Mouse (Mus musculus) C2C12 (cell line): ENCODE results near the gene Myd88. TPM values are rescaled to one million over a fixed set of nuclear protein-coding genes. Genes with fewer than 3 reads are reported as not detected.

ENCODE experiments used
- H3K27me3 ChIP-seq: one replicate; pipeline ENCODE4 v1.6.1; 2011; ENCODE audit not compliant: control insufficient read depth, insufficient read depth, insufficient read length
- H3K36me3 ChIP-seq: one replicate; pipeline ENCODE4 v1.6.1; 2011; ENCODE audit not compliant: control insufficient read depth, insufficient read depth
- H3K4me3 ChIP-seq: one replicate; pipeline ENCODE4 v1.5.1; 2011; ENCODE audit warnings: mild to moderate bottlenecking, control low read depth; ENCODE audit not compliant: poor library complexity, insufficient read depth, severe bottlenecking
- H3K79me2 ChIP-seq: one replicate; pipeline ENCODE4 v1.6.1; 2011; ENCODE audit not compliant: control insufficient read depth, insufficient read depth
- H3K79me3 ChIP-seq: one replicate; pipeline ENCODE4 v1.6.1; 2011; ENCODE audit warnings: low read depth, control low read depth
- H3ac ChIP-seq: one replicate; pipeline ENCODE3; 2011; ENCODE audit warnings: low read depth; ENCODE audit not compliant: control insufficient read depth, insufficient read length
- CEBPB ChIP-seq: IDR thresholded peaks from one replicate; pipeline ENCODE4 v1.6.1; 2011; ENCODE audit warnings: low read depth, mild to moderate bottlenecking, control low read depth, moderate library complexity
- CTCF ChIP-seq: IDR thresholded peaks from one replicate; pipeline ENCODE4 v1.5.1; 2011; ENCODE audit not compliant: control insufficient read depth, insufficient read depth, insufficient read length
- FOSL1 ChIP-seq: IDR thresholded peaks from one replicate; pipeline ENCODE4 v1.8.0; 2011; ENCODE audit warnings: mild to moderate bottlenecking, low read length; ENCODE audit not compliant: poor library complexity, insufficient read depth, severe bottlenecking
- MAX ChIP-seq: IDR thresholded peaks from one replicate; pipeline ENCODE4 v1.6.1; 2011; ENCODE audit warnings: mild to moderate bottlenecking, control low read depth
- MYOD1 ChIP-seq: IDR thresholded peaks from one replicate; pipeline ENCODE4 v1.6.1; 2011; ENCODE audit warnings: low read depth; ENCODE audit not compliant: control insufficient read depth, insufficient read length
- MYOG ChIP-seq: IDR thresholded peaks from one replicate; pipeline ENCODE4 v1.6.1; 2011; ENCODE audit not compliant: control insufficient read depth, insufficient read length; ENCODE audit errors: extremely low read depth
- USF1 ChIP-seq: IDR thresholded peaks from one replicate; pipeline ENCODE4 v1.6.1; 2011; ENCODE audit warnings: low read depth, mild to moderate bottlenecking, control low read depth, moderate library complexity
- polyA plus RNA-seq: library from polyadenylated mRNA; unstranded; fragments of >200 nt; fragmentation: generic; extraction: Trizol; gene quantifications from one replicate; pipeline ENCODE4 v1.2.1, GENCODE M21; 2012; ENCODE audit warnings: missing spikeins

Myd88 gene
- polyA plus RNA-seq, 1 experiment: 19.5 TPM

DNA sequence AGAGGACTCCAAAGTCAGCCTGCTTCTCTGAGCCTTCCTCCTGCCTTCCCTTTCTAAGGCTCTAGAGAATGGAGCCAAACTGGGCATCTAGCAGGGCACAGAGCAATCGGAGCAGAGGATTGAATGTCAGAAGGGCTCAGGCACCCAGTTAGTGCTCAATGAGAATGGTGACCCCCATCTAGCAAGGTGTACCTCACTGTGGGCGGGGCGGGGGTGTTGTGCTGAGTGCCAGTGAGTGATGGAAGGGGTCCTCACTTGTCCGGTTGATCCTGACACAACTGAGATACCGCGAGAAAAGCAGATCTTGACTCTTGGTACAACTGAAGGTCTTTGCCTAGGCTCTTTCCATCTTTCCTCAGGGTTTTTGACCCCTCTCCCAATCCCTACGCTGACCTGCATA is 2.1 kb downstream of the Myd88 start:
- peaks cover 7% of the 10 kb centered on the region for H3K79me2 ChIP-seq
- H3ac ChIP-seq: no peak overlapping the region
- TF ChIP-seq USF1 (no peak), CEBPB (no peak), CTCF (no peak), MYOG (no peak), MAX (no peak), FOSL1 (no peak), MYOD1 (no peak)
- H3K27me3 ChIP-seq: no peaks in the 10 kb centered on the region
- peaks cover 5% of the 10 kb centered on the region for H3K79me3 ChIP-seq
- peaks cover 9% of the 10 kb centered on the region for H3K36me3 ChIP-seq
- peak overlapping the region; percentile 48 for H3K4me3 ChIP-seq

GRCm38 (mm10) chr9:119338350-119338749 is 2.9 kb downstream of the Myd88 start:
- Histone ChIP-seq H3ac (no peak overlapping the region), H3K79me3 (peaks cover 5% of the 10 kb centered on the region), H3K36me3 (peaks cover 4% of the 10 kb centered on the region), H3K27me3 (no peaks in the 10 kb centered on the region), H3K4me3 (no peak overlapping the region), H3K79me2 (peaks cover 7% of the 10 kb centered on the region)
- TF ChIP-seq MYOD1: no peak
- TF ChIP-seq USF1: no peak
- no peak for TF ChIP-seq MAX
- TF ChIP-seq CEBPB: no peak
- TF ChIP-seq MYOG: no peak
- no peak for TF ChIP-seq FOSL1
- TF ChIP-seq CTCF: no peak

DNA sequence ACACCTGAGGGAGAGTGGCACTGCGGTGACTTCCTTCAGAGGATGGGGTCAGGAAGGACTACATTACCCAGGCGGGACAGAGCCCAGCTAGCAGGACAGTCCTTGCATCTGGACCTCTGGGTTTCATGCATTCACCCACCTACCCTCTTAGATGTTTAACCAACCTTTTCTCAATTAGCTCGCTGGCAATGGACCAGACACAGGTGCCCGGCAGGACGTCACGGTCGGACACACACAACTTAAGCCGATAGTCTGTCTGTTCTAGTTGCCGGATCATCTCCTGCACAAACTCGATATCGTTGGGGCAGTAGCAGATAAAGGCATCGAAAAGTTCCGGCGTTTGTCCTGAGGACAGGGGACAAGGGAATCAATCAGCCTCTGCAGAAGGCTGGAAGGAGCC is 3.4 kb downstream of the Myd88 start:
- Histone ChIP-seq H3K36me3 (no peaks in the 10 kb centered on the region), H3K79me2 (peaks cover 7% of the 10 kb centered on the region), H3K4me3 (no peak overlapping the region), H3K27me3 (no peaks in the 10 kb centered on the region), H3K79me3 (peaks cover 5% of the 10 kb centered on the region), H3ac (no peak overlapping the region)
- TF ChIP-seq USF1: no peak
- TF ChIP-seq MYOG: no peak
- TF ChIP-seq CTCF: no peak
- TF ChIP-seq FOSL1: no peak
- TF ChIP-seq CEBPB: no peak
- TF ChIP-seq MAX: no peak

DNA sequence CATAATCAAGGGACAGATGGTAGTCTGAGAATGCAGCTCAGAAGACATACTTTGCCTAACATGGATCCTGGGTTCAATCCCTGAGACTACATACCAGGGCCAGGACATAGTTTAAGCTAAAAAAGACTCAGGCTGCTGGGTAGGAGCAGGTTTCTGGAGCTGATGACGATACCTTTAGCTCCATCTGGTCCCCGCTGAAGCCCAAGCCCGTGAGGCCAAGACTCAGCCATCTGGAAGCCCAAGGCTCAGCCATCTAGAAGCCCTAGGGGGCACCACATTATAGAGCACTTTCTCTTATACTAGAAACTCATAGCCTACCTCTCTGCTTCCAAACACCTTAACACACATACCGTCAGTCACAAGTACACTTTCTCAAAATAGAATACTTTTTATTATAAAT is 5.6 kb downstream of the Myd88 start:
- Histone ChIP-seq H3K4me3 (no peak overlapping the region), H3K79me2 (peaks cover 7% of the 10 kb centered on the region), H3K79me3 (peaks cover 5% of the 10 kb centered on the region), H3K27me3 (no peaks in the 10 kb centered on the region), H3ac (no peak overlapping the region), H3K36me3 (no peaks in the 10 kb centered on the region)
- TF ChIP-seq FOSL1 (no peak), MYOD1 (no peak), MAX (no peak), CTCF (no peak), MYOG (no peak), USF1 (no peak), CEBPB (no peak)

- H3ac ChIP-seq: no peak overlapping the region
- H3K79me2 ChIP-seq: peaks cover 7% of the 10 kb centered on the region
- no peaks in the 10 kb centered on the region for H3K27me3 ChIP-seq
- TF ChIP-seq CTCF: no peak
- no peak for TF ChIP-seq MYOD1
- no peak for TF ChIP-seq MAX
- no peak for TF ChIP-seq MYOG
- no peak for TF ChIP-seq CEBPB
- H3K79me3 ChIP-seq: peaks cover 5% of the 10 kb centered on the region
- H3K4me3 ChIP-seq: no peak overlapping the region
- H3K36me3 ChIP-seq: no peaks in the 10 kb centered on the region
These were observed 6.4 kb downstream of the Myd88 start for GRCm38 (mm10) chr9:119334834-119335233.

- no peaks in the 10 kb centered on the region for H3K27me3 ChIP-seq
These were observed 6.9 kb downstream of the Myd88 start for GRCm38 (mm10) chr9:119334324-119334723.

More at GRCm38 (mm10) chr9:119334324-119334723, 6.9 kb downstream of the Myd88 start:
- no peak for TF ChIP-seq MYOD1
- no peak for TF ChIP-seq MAX
- no peak for TF ChIP-seq CEBPB
- TF ChIP-seq CTCF: no peak
- TF ChIP-seq MYOG: no peak
- TF ChIP-seq USF1: no peak
- TF ChIP-seq FOSL1: no peak
- H3ac ChIP-seq: no peak overlapping the region
- no peak overlapping the region for H3K4me3 ChIP-seq
- H3K79me2 ChIP-seq: peaks cover 5% of the 10 kb centered on the region
- H3K36me3 ChIP-seq: no peaks in the 10 kb centered on the region
- H3K79me3 ChIP-seq: peaks cover 5% of the 10 kb centered on the region
